Mouse (Mus musculus) heart, embryonic 14.5 days (tissue): ENCODE measurements around the gene Ccl5. TPM values are rescaled to one million over a fixed set of nuclear protein-coding genes. Genes with fewer than 3 reads are reported as not detected.

Source experiments
- ATAC-seq: fragments of 200-750 bp; cut with Nextera tagmentation; 2 replicates; pipeline ENCODE4 v1.8.0; 2017; ENCODE audit warnings: low read depth, moderate TSS enrichment; ENCODE audit not compliant: insufficient number of reproducible peaks, insufficient read depth, low FRiP score
- H3K27ac ChIP-seq, 2 experiments: fragments of 200-500 bp in 1 of 2; fragments of 300-500 bp in 1 of 2; sonication (generic) in 1 of 2; replicated peaks in 1 of 2; 2 replicates each; pipeline ENCODE4 v1.5.1; 2012 to 2014; ENCODE audit warnings: low read depth in 2 of 2, low read length in 2 of 2, control low read depth in 1 of 2, mild to moderate bottlenecking in 1 of 2, mixed read lengths in 1 of 2; ENCODE audit not compliant: control insufficient read depth in 1 of 2, insufficient read depth in 1 of 2
- H3K27me3 ChIP-seq: fragments of 300-500 bp; sonication (generic); 2 replicates; pipeline ENCODE4 v1.6.1; 2014; ENCODE audit warnings: mild to moderate bottlenecking, low read length, control low read depth; ENCODE audit not compliant: control insufficient read depth, insufficient read depth
- H3K36me3 ChIP-seq: fragments of 300-500 bp; sonication (generic); 2 replicates; pipeline ENCODE4 v1.6.1; 2014; ENCODE audit warnings: mild to moderate bottlenecking, control low read depth, low read length, mixed read lengths; ENCODE audit not compliant: control insufficient read depth, insufficient read depth
- H3K4me1 ChIP-seq, 2 experiments: fragments of 200-500 bp in 1 of 2; fragments of 300-500 bp in 1 of 2; sonication (generic) in 1 of 2; 2 replicates each; pipeline ENCODE4 v1.6.1; 2012 to 2014; ENCODE audit warnings: low read length in 2 of 2, control low read depth in 1 of 2, mixed read lengths in 1 of 2; ENCODE audit not compliant: control insufficient read depth in 2 of 2, insufficient read depth in 2 of 2
- H3K4me2 ChIP-seq: fragments of 300-500 bp; sonication (generic); 2 replicates; pipeline ENCODE4 v1.6.1; 2014; ENCODE audit warnings: mild to moderate bottlenecking, low read length
- H3K4me3 ChIP-seq, 2 experiments: fragments of 200-500 bp in 1 of 2; fragments of 300-500 bp in 1 of 2; sonication (generic) in 1 of 2; 2 replicates each; pipeline ENCODE4 v1.5.1; 2012 to 2014; ENCODE audit warnings: low read length in 2 of 2, mild to moderate bottlenecking in 2 of 2, control low read depth in 1 of 2, low read depth in 1 of 2, moderate library complexity in 1 of 2; ENCODE audit not compliant: control insufficient read depth in 1 of 2, insufficient read depth in 1 of 2
- H3K9ac ChIP-seq: fragments of 300-500 bp; sonication (generic); 2 replicates; pipeline ENCODE4 v1.6.1; 2014; ENCODE audit warnings: mild to moderate bottlenecking, low read length
- H3K9me3 ChIP-seq: fragments of 300-500 bp; sonication (generic); 2 replicates; pipeline ENCODE4 v1.6.1; 2016; ENCODE audit warnings: low read length, control low read depth; ENCODE audit not compliant: control insufficient read depth
- WGBS: fragments of 180-500 bp; shearing (Covaris S2); extraction: QIAGEN DNeasy Blood & Tissue Kit; methylation state at CpG from one replicate; pipeline ENCODE4 v1.1.7; 2014; 5-methylcytosine and 5-hydroxymethylcytosine counted together
- polyA plus RNA-seq: library from polyadenylated mRNA; unstranded; fragments of >200 nt; fragmentation: Nextera tagmentation; extraction: Ambion mirVana; gene quantifications from 2 replicates; pipeline ENCODE4 v1.2.1, GENCODE M21; 2014

Gene Ccl5
- polyA plus RNA-seq, 1 experiment from 2014 or later: 0.39 TPM

- H3K9me3 ChIP-seq: no peaks in the 10 kb centered on the region
- no peak for ATAC-seq
- no peaks in the 10 kb centered on the region for H3K27me3 ChIP-seq
- H3K27ac ChIP-seq: no peak overlapping the region
- H3K4me2 ChIP-seq: no peak overlapping the region
- no peak overlapping the region for H3K9ac ChIP-seq
- no peaks in the 10 kb centered on the region for H3K36me3 ChIP-seq
- no peaks in the 10 kb centered on the region for H3K4me1 ChIP-seq
- no peak overlapping the region for H3K4me3 ChIP-seq
- WGBS: 65% methylated on average over 6 of the region's 6 CpGs
These were observed 11.9 kb downstream of the Ccl5 start for GRCm38 (mm10) chr11:83518371-83518770.

GRCm38 (mm10) chr11:83517153-83517552 is 13.2 kb downstream of the Ccl5 start:
- Histone ChIP-seq H3K9me3 (no peaks in the 10 kb centered on the region), H3K36me3 (no peaks in the 10 kb centered on the region), H3K4me2 (no peak overlapping the region), H3K27me3 (no peaks in the 10 kb centered on the region), H3K27ac (no peak overlapping the region), H3K4me1 (no peaks in the 10 kb centered on the region), H3K4me3 (no peak overlapping the region), H3K9ac (no peak overlapping the region)
- ATAC-seq: no peak

GRCm38 (mm10) chr11:83509521-83509920 is 20.8 kb downstream of the Ccl5 start:
- Histone ChIP-seq H3K9ac (no peak overlapping the region), H3K4me3 (no peak overlapping the region), H3K4me2 (no peak overlapping the region), H3K36me3 (peaks cover 38% of the 10 kb centered on the region), H3K27ac (no peak overlapping the region), H3K27me3 (no peaks in the 10 kb centered on the region), H3K9me3 (no peaks in the 10 kb centered on the region), H3K4me1 (peaks cover 0 to 6% of the 10 kb centered on the region in 2 experiments; a peak in 2 of 4 replicates)
- ATAC-seq: no peak

GRCm38 (mm10) chr11:83504308-83504707 is 26.0 kb downstream of the Ccl5 start:
- H3K27ac ChIP-seq: no peak overlapping the region
- no peak for ATAC-seq
- WGBS: 92% methylated on average over 5 of the region's 5 CpGs

GRCm38 (mm10) chr11:83495571-83495970 is 34.7 kb downstream of the Ccl5 start:
- Histone ChIP-seq H3K9me3 (no peaks in the 10 kb centered on the region), H3K4me2 (no peak overlapping the region), H3K9ac (no peak overlapping the region), H3K27ac (no peak overlapping the region), H3K27me3 (no peaks in the 10 kb centered on the region), H3K4me1 (0 out of 4 replicates have a peak, but pooled peaks cover 0 to 4% of the 10 kb centered on the region in 2 experiments), H3K36me3 (peaks cover 59% of the 10 kb centered on the region), H3K4me3 (no peak overlapping the region)
- no peak for ATAC-seq
- WGBS: 80% methylated on average over 2 of the region's 2 CpGs

More at GRCm38 (mm10) chr11:83504308-83504707, 26.0 kb downstream of the Ccl5 start:
- H3K4me2 ChIP-seq: no peak overlapping the region
- H3K36me3 ChIP-seq: peaks cover 81% of the 10 kb centered on the region
- no peaks in the 10 kb centered on the region for H3K27me3 ChIP-seq
- no peak overlapping the region for H3K4me3 ChIP-seq
- H3K9ac ChIP-seq: no peak overlapping the region
- H3K4me1 ChIP-seq: peaks cover 0 to 6% of the 10 kb centered on the region in 2 experiments; a peak in 2 of 4 replicates
- no peaks in the 10 kb centered on the region for H3K9me3 ChIP-seq

GRCm38 (mm10) chr11:83491488-83491887 is 38.8 kb downstream of the Ccl5 start:
- no peaks in the 10 kb centered on the region for H3K27me3 ChIP-seq
- no peak overlapping the region for H3K27ac ChIP-seq
- H3K4me2 ChIP-seq: no peak overlapping the region
- ATAC-seq: no peak
- 0 out of 4 replicates have a peak, but pooled peaks cover 0 to 4% of the 10 kb centered on the region in 2 experiments for H3K4me1 ChIP-seq
- H3K9me3 ChIP-seq: no peaks in the 10 kb centered on the region
- H3K9ac ChIP-seq: no peak overlapping the region
- H3K4me3 ChIP-seq: no peak overlapping the region
- WGBS: 82% methylated on average over 4 of the region's 4 CpGs
- H3K36me3 ChIP-seq: peaks cover 57% of the 10 kb centered on the region

Other genes with a start within 250 kb of the Ccl5 start
- gene Slfn14, start 243.8 kb downstream of the Ccl5 start, polyA plus RNA-seq: 0.15 and 0.32 TPM in 2 replicates
- 44.6 and 46.5 TPM in 2 replicates for gene Ap2b1, start 231.5 kb downstream of the Ccl5 start, polyA plus RNA-seq
- 9.0 and 9.2 TPM in 2 replicates for gene Pex12, start 227.9 kb downstream of the Ccl5 start, polyA plus RNA-seq
- 4.6 and 5.9 TPM in 2 replicates for gene Rasl10b, start 121.4 kb downstream of the Ccl5 start, polyA plus RNA-seq
- 0.09 TPM in 1 of 2 replicates, not detected in the other for gene Gas2l2, start 101.1 kb downstream of the Ccl5 start, polyA plus RNA-seq
- gene 1700020L24Rik, start 92.8 kb downstream of the Ccl5 start, polyA plus RNA-seq: 1.4 and 1.8 TPM in 2 replicates
- gene Mmp28, start 67.4 kb downstream of the Ccl5 start, polyA plus RNA-seq: 3.7 and 4.0 TPM in 2 replicates
- 10.8 and 12.8 TPM in 2 replicates for gene Taf15, start 57.4 kb downstream of the Ccl5 start, polyA plus RNA-seq
- gene Heatr9, start 8.3 kb downstream of the Ccl5 start, polyA plus RNA-seq: not detected in 2 replicates
- gene Ccl9, start 48.1 kb upstream of the Ccl5 start, polyA plus RNA-seq: 3.0 TPM in 2 replicates
- gene Ccl6, start 62.6 kb upstream of the Ccl5 start, polyA plus RNA-seq: 5.2 and 5.7 TPM in 2 replicates
- gene Rpl9-ps1, start 115.1 kb upstream of the Ccl5 start, polyA plus RNA-seq: not detected in 2 replicates
- gene Ccl3, start 118.8 kb upstream of the Ccl5 start, polyA plus RNA-seq: 0.92 and 1.1 TPM in 2 replicates
- 0.54 and 2.1 TPM in 2 replicates for gene Ccl4, start 132.1 kb upstream of the Ccl5 start, polyA plus RNA-seq
- 1.3 and 2.3 TPM in 2 replicates for gene Wfdc17, start 173.5 kb upstream of the Ccl5 start, polyA plus RNA-seq
- 1.8 and 5.6 TPM in 2 replicates for gene Wfdc18, start 178.5 kb upstream of the Ccl5 start, polyA plus RNA-seq
- not detected in 2 replicates for gene Wfdc21, start 216.4 kb upstream of the Ccl5 start, polyA plus RNA-seq
- gene Heatr6, start 223.2 kb upstream of the Ccl5 start, polyA plus RNA-seq: 14.7 and 17.1 TPM in 2 replicates